9 mouse cellular contexts compared by ENCODE assay signal in genomic region chr17:36788801-36789200, GRCm38 (mm10). TPM values are rescaled to one million over a fixed set of nuclear protein-coding genes. Genes with fewer than 3 reads are reported as not detected.
DNase-seq lines count a peak whose midpoint lies in the region; ATAC-seq and TF ChIP-seq lines count a peak whose summit lies in the region.
"Not testable (repeated sequence)": the region's sequence is repeated elsewhere in the genome, so short reads cannot be mapped to it uniquely, and the experiment has no call there.
"Had no signal": no experiment of that assay in that cellular context is flagged by ENCODE, and none has a peak within 500 bp of the region (broad histone marks: within the 10 kb centered on the region; RNA-seq: fewer than 3 reads in every experiment).

No protein-coding gene starts in this region.

- H3K4me2 ChIP-seq in midbrain, embryonic 14.5 days (ENCODE audit: low read length): not testable (repeated sequence)

- H3K4me1 ChIP-seq in kidney, adult 2 months (ENCODE audit: control insufficient read depth, insufficient read depth, low read length); midbrain, embryonic 14.5 days (ENCODE audit: control insufficient read depth, insufficient read depth, low read length); small intestine, adult 2 months (ENCODE audit: control insufficient read depth, insufficient read depth, insufficient read length, low read length): not testable (repeated sequence)

- peak; percentile 63 for TF ChIP-seq CTCF in kidney, adult 2 months (conservative IDR thresholded peaks at IDR 0.05; ENCODE audit: insufficient read depth, insufficient read length, low read depth, low read length)
- TF ChIP-seq CTCF in small intestine, adult 2 months (IDR thresholded peaks at IDR 0.05; ENCODE audit: extremely low read depth, insufficient read length, insufficient replicate concordance, low read depth, low read length): peak; percentile 46; the same call in 1 of the 2 replicates

- H3K4me3 ChIP-seq in kidney, adult 2 months (ENCODE audit: insufficient read depth, low read depth, low read length); midbrain, embryonic 14.5 days (replicated peaks; ENCODE audit: low read depth, low read length); small intestine, adult 2 months (ENCODE audit: low read depth, low read length): not testable (repeated sequence)

- not testable (repeated sequence) for H3K36me3 ChIP-seq in kidney, adult 2 months (ENCODE audit: control insufficient read depth, insufficient read depth, low read length); midbrain, embryonic 14.5 days (ENCODE audit: control insufficient read depth, insufficient read depth, low read length); small intestine, adult 2 months (ENCODE audit: control insufficient read depth, insufficient read depth, low read length)

- not testable (repeated sequence) for H3K9me3 ChIP-seq in midbrain, embryonic 14.5 days (ENCODE audit: control insufficient read depth, low read length)

- intact Hi-C loops in left cerebral cortex, postnatal 25 days (cut with DNase I): loop anchor here (2.0 to 5.0 kb wide), 2 partner anchors 38 to 432 kb away; no protein-coding TSS in a partner anchor

- DNase-seq in A20 (ENCODE audit: low read depth, low spot score): peak; percentile 78
- peak; percentile 82 for DNase-seq in adrenal gland, postnatal 14 days
- peak; percentile 58 for DNase-seq in embryo, embryonic 9.5 days (ENCODE audit: extremely low spot score)
- DNase-seq in heart, adult 11 months: peak; percentile 88
- DNase-seq in kidney, adult 2 months: peak; percentile 80
- peak; percentile 82 to 92 for DNase-seq in left cerebral cortex, postnatal 25 days (ENCODE audit: low spot score in 2 of 2)
- peak; percentile 95 for DNase-seq in midbrain, embryonic 14.5 days

- ATAC-seq in midbrain, embryonic 14.5 days (ENCODE audit: low FRiP score, low TSS enrichment): peak; percentile 67

- not testable (repeated sequence) for TF ChIP-seq POLR2A in kidney, adult 2 months (IDR thresholded peaks at IDR 0.05; ENCODE audit: low read depth, low read length); small intestine, adult 2 months (IDR thresholded peaks at IDR 0.05; ENCODE audit: low read depth, low read length)

- not testable (repeated sequence) for H3K9ac ChIP-seq in midbrain, embryonic 14.5 days (replicated peaks; ENCODE audit: low read length)

- H3K27me3 ChIP-seq in kidney, adult 2 months (replicated peaks; ENCODE audit: control insufficient read depth, insufficient read depth, low read length); midbrain, embryonic 14.5 days (ENCODE audit: control insufficient read depth, insufficient read depth, low read length); small intestine, adult 2 months (ENCODE audit: control insufficient read depth, insufficient read depth, low read length): not testable (repeated sequence)

- not testable (repeated sequence) for H3K27ac ChIP-seq in kidney, adult 2 months (ENCODE audit: insufficient read depth, low read depth, low read length); midbrain, embryonic 14.5 days (replicated peaks; ENCODE audit: low read depth, low read length); small intestine, adult 2 months (ENCODE audit: insufficient read depth, low read depth, low read length)

RNA-seq across cellular contexts. Expression of gene H2-M10.5, which starts 16.1 kb away (rescaled TPM):
- total RNA-seq in adrenal gland, postnatal 14 days (2021): not detected in 2 replicates
- polyA plus RNA-seq in kidney, adult 2 months (2012; rRNA removed): not detected in 2 replicates
- not detected for total RNA-seq in left cerebral cortex, postnatal 25 days (2021)
- polyA plus RNA-seq in midbrain, embryonic 14.5 days (2014; fragmentation: Nextera tagmentation; extraction: Ambion mirVana): not detected in 2 replicates
- not detected in 2 replicates for polyA plus RNA-seq in small intestine, adult 2 months (2012; rRNA removed)
- polyA plus RNA-seq: liver, embryonic 15.5 days had no signal

RNA-seq across cellular contexts. Expression of gene H2-M10.6, which starts 23.2 kb away (rescaled TPM):
- total RNA-seq in adrenal gland, postnatal 14 days (2021): not detected in 2 replicates
- polyA plus RNA-seq in kidney, adult 2 months (2012; rRNA removed): not detected in 2 replicates
- total RNA-seq in left cerebral cortex, postnatal 25 days (2021): not detected
- polyA plus RNA-seq in midbrain, embryonic 14.5 days (2014; fragmentation: Nextera tagmentation; extraction: Ambion mirVana): not detected in 2 replicates
- polyA plus RNA-seq in small intestine, adult 2 months (2012; rRNA removed): not detected in 2 replicates
- polyA plus RNA-seq: liver, embryonic 15.5 days had no signal

RNA-seq across cellular contexts. Expression of gene Trim26, which starts 48.1 kb away (rescaled TPM):
- total RNA-seq in adrenal gland, postnatal 14 days (2021): 45.3 and 55.8 TPM in 2 replicates
- polyA plus RNA-seq in kidney, adult 2 months (2012; rRNA removed): 27.2 and 30.4 TPM in 2 replicates
- total RNA-seq in left cerebral cortex, postnatal 25 days (2021): 10 to 100 TPM; 21.0 to 23.1 TPM
- polyA plus RNA-seq in midbrain, embryonic 14.5 days (2014; fragmentation: Nextera tagmentation; extraction: Ambion mirVana): 31.0 and 36.5 TPM in 2 replicates
- 15.5 and 37.3 TPM in 2 replicates for polyA plus RNA-seq in small intestine, adult 2 months (2012; rRNA removed)
